Mouse (Mus musculus): ENCODE results near the gene Chd1l.

The Chd1l gene

DNA sequence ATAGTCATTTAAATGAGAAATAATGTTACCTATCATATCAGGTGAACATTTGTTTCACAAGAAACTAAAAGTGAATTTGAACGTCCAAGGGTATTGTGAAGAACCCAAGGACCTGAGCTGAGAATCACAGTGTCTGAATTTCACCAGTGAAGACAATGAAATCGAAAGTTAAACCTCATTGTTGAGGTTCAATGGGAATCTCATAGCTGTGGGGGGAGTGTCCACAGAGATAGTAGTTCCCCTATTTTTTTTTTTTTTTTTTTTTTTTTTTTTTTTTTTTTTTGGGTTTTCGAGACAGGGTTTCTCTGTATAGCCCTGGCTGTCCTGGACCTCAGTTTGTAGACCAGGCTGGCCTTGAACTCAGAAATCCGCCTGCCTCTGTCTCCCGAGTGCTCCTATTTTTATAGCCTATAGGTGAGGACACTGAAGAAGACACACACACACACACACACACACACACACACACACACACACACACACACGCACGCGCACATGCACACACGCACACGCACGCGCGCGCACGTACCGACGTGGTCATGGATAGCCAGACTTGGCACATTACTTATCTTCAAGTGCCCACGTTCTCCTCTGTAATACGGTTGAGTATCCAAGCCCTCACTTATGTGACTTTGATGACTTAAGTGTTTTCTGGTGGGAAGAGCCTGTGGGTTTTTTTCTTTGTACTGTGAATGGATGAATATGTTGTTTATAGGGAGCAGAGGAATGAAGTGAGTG is 7.3 kb upstream of the Chd1l start:
- no peak for DNase-seq

DNA sequence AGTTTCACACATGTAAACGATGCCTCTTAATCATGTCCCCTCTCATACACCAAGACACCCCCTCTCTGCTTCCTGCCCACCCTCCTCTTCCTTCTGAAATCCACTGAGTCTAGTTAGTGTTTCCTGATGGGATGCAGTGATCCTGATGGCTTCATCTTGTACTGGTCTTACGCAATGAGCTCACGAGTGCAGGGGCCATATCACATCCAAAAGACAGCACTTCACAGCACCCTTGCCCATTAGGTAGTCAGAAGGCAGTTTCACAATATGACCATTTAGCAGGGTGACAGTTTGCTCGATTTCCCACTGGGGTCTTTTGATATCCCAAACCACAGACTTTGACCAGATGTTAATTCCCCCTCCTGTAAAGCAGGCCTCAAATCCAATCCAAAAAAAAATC is 5.9 kb upstream of the Chd1l start:
- no peak for DNase-seq

DNA sequence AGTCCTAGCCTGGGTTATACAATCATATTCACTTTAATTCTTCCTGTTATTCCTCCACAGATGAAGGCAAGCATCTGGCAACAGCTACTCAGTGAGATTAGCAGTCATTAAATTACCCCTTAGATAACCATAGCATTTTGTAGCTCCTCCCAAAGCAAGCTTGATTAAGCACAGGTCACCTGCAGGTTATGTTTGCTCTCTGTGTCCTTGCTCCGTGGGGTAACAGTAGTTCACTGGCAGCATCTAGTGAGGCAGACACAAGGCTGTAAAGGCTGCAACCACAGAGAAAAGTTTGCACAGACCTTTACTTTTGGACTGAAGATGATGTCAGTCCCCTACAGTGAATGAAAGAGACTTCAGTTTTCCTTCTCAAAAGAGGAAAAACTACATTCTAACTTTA is 5.2 kb upstream of the Chd1l start:
- no peak for DNase-seq

DNA sequence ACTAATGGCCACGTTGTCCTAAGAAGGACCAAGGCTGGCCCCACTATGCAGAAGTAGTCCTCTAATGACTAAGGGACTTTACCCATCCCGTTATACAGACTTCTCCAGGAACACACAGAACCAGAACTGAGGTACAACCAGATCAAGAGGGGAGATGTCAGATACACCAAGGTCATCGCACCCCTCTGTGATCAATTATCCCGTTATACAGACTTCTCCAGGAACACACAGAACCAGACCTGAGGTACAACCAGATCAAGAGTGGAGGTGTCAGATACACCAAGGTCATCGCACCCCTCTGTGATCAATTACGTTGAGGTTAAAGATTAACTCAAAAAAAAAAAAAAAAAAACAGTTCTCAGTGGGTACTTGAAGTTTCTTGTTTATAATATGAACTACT is 1.0 kb upstream of the Chd1l start:
- no peak for DNase-seq

DNA sequence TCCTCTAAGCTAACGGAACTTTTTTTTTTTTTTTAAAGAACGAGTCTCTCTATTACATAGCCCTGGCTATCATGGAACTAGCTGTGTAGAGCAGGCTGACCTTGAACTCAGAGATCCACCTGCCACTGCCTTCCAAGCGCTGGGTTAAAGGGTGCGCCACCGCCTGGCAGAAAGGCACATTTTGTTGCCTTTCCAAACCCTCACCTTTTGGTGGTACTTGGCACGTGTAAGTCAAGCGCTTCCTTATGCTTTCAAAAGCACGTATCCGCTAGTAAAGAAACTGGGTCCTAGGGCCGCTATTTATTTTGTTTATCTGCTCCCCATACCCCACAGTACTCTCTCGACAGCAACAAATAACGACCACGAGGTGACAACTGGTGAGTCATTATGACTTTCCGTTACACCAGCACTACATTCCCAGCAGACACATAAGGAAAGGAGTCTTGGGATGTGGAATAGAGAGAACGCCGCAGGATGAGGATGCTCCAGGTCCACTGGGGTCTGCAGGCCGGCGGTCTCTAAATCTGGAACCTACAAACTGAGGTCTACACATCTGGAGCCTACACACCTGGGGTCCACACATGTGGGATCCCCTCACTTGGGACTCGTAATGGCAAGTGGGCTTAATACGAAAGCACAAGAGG is 680 bp downstream of the Chd1l start:
- DNase-seq, result peak; percentile 26 to 28

DNA sequence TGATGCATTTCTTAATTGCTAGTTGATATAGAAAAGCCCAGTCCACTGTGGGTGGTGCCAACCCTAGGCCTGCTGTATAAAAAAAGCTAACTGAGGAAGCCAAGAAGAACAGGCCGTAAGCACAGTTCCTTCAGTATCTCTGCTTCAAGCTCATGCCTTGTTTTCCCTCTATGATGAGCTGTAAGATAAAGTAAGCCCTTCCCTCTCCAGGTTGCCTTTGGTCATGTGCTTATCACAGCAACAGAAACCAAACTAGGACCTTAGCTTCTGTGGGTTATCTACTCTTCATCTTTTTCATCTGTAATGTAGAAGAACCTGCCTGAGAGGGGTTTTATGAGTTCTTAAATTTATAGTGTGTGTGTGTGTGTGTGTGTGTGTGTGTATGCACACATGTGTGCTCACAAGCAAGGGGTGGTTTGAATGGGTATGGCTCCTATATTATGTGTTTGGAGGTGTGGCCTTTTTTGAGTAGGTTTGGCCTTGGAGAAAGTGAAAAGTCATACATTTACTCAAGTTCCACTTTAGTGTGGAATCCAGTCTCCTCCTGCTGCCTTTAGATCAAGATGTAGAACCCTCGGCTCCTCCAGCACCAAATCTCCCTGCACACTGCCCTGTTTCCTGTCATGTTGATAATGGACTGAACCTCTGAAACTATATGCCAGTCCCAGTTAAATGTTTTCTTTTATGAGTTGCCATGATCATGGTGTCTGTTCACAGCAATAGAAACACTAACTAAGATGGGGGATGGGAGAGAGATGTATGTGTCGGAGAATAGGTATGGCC is 9.8 kb downstream of the Chd1l start:
- DNase-seq, result no peak

DNA sequence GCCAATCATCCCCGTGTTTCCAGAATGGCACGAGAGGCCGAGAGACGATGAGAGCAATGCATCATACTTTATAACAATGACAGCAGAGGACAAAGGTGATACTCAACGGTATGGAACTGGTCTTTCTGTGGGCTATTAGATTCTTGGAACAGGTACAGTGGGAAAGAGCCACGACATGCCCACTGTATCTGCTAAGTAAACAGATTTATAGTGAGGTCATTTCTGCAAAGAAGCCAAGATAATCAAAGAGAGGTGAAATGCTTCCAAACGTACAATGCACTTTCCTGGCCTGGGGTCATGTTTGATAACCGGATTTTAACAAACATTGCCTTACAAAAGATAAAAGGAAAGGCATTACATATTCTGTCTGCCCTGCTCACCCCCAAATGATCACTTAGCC is 13.2 kb downstream of the Chd1l start:
- DNase-seq, result no peak

DNA sequence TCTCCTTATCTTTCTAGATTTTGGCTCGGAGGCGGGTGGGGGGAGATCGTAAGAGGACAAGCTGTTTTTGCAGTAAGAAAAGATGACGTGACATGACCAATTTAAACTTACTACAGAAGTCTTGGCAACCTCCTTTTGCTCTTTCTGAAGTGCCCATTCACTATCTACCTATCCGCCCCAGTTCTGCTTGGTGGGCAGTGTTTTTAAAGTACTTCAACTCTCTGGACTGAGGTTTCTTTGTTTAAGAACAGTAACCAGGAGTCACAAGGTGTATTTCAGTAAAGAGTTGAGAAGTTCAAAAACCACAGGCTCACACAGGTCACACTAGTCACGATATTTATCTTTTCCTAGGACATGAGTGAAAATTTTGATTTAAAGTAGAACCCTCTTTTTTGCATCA is 14.9 kb downstream of the Chd1l start:
- DNase-seq, result no peak

DNA sequence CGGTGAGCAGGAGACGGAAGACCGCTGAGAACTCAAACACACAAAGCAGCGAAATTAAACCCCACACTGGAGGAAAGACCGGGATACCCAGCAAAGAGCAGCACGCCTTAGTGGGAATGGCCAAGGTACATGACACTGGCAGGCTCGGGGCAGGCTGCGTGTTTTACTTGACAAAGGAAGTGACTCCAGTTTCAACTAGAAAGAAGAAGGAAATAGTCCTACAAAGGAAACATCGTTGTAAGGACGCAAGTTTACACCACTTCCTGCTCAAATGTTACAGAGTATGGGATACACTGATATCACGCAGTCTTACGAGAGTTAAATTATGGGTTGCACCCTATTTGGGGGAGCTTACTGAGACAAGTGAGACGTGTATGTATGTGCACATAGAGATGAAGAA is 15.9 kb downstream of the Chd1l start:
- DNase-seq, result no peak

DNA sequence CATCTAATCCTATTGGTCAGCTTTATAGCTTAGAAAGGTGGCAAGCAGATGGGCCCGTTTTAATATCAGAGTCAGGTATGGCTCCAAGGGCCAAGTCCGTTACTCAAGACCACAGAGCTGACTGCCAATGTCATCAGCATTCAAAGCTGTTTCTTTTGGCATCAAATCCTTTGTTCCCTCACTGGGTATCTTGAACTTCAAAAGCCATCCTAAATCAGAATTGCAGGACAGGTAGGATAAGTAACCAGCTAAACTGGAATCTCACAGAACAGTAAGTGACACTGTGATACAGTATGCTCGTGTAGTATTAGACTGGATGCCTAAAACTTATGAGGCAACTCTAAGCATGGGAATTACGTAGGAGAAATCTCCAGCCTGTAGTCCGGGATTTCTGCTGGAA is 16.9 kb downstream of the Chd1l start:
- no peak for DNase-seq

DNA sequence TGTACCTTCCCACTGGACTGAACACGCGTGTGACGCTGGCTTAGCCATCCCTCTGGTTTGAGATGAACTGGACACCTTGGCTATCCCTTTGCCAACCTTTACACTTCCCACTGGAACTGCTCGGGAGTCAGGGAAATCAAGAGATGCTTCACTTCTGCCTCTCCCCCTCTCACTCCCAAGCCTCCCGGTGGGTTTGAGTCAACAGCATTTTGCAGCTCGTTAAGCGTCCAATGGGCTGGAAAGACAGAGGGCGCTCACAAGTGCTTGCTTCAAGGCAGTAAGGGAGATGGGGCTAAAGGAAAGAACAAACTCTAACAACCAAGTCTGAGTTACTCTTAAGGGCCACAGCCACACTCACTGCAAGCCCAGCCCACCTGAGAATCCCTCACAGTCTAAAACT is 19.3 kb downstream of the Chd1l start:
- no peak for DNase-seq

DNA sequence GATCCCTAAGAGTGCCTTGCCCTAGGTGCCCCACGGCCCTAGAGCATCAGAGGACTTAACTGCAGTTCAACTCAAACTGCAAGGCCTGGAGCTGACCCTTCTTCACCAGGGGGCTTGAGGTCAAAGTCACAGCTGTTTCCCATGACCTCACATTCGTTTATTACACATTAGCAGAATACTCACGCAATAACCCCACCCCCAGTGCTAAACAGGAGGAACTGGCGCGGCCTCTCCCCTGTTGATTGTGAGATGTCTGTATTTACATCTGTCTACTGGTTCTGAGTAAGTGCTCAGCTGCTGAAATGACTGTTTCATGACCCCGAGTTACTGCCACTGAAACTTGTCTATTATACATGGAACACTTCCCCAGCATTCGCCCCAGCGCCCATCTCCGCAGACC is 22.3 kb downstream of the Chd1l start:
- no peak for DNase-seq

DNA sequence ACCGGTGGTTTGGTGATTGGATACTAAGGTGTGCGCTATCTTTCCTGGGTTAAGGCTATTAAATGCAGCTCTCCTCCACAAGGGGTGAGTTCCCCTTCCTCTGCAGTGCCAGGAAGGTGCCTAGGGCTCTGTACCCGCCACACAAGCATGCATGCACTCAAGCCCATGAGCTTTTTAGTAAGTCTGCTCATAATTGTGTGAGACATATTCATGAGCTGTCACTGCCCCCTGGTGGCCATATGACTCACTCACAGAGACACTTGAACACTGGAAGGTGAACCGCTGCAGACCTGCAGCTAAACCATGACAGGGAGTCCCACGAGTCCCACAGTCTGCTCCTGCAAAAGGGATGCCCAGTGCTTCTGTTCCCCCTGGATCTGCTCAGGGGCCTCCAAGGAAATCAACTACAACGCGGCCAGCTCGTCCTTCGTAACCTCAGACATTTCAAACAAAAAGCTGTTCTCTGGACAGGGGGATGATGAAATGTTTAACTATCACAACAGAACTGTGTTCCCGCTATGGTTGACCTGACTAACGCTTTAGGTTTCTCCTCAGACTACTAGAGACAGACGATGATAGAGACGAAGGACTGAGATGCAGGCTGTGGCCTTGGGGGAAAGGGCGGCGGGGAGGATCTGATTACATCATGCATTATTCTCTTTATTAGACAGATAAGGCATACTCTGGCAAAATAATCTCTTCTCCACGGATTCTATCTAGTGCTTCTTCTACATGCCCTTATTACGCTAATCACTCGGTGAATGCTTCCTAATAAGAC is 24.4 kb downstream of the Chd1l start:
- DNase-seq, result peak; percentile 79 to 80

DNA sequence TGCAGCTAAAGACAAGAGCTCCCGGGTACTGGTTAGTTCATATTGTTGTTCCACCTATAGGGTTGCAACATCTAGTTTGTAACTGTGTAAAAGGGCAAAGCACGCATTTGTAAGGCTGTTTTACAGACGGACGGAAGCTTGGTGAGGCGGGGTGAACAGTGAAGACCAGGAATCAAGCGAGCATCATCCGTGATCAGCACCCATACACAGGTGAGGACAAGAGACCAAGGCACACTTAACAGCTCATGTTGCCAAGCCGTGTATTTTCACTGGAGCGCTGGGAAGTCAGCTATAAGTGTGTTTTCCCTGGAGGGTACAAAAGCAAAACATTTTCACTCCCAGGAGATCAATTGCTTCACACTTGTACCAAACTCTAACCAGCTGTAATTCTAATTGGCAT is 36.2 kb downstream of the Chd1l start:
- DNase-seq, result no peak

DNA sequence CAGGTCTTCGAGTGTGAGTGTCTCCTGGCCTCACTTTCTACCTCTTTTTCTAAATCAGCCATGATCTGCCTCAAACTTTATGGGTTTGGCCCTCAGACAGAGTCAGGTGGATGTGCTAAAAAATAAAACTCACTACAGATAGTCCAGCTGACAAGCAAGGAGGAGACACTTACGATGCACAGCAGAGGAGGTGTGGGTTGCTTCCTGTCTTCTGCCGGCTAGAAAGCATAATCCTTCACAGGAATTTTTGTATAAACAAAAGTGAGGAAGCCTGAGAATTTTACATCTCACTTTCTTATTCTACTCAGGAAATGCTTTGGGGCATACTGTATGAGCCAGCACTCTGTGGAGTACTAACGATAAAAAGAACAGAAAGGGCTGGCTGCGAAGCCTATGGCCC is 45.4 kb downstream of the Chd1l start:
- DNase-seq, result no peak

DNA sequence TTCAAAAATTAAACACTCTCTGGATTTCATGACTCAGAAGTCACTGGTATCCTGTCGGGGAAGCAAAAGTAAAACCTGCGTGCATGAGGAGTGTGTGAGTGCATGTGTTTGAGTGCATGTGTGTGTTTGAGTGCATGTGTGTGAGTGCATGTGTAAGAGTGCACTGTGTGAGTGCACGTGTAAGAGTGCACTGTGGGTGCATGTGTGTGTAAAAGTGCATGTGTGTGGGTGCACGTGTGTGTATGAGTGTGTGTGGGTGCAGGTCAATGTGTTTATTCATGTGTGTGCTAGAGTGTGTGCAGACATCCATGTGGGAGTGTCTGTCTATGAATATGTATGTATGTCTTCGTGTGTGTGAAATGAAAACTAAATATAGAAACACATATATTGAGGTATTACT is 51.4 kb downstream of the Chd1l start:
- no peak for DNase-seq

DNA sequence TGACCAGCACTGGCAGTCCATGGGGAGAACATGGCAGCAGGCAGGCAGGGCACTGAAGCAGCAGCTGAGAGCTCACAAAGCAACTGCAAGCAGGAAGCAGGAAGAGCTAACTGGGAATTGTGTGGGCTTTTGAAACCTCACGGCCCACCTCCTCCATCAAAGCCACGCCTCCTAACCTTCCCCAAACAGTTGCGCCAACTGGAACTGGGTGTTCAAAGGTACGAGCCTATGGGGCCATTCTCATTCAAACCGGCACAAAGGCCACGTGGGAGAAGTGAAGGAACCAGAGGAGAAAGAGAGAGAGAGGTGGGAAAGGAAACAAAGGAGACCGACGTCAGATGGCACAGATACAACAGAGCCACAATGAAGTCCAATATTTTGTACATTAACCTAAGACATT is 63.8 kb downstream of the Chd1l start:
- no peak for DNase-seq

DNA sequence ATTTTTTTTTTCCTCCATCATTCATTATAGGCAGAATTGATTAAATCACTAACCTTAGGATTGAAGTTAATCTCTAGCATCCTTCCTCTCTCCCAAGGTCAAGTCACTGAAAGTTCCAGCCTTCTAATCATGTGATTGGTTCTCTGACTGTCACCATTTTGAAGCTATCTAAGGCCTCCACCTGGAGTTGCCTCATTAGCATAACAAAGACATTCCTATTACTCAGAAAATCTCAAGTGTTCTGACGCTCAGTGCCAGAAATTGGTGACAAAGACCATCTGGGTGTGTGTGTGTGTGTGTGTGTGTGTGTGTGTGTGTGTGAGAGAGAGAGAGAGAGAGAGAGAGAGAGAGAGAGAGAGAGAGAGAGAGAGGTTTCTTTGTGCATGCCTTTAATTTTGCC is 69.8 kb downstream of the Chd1l start:
- no peak for DNase-seq

DNA sequence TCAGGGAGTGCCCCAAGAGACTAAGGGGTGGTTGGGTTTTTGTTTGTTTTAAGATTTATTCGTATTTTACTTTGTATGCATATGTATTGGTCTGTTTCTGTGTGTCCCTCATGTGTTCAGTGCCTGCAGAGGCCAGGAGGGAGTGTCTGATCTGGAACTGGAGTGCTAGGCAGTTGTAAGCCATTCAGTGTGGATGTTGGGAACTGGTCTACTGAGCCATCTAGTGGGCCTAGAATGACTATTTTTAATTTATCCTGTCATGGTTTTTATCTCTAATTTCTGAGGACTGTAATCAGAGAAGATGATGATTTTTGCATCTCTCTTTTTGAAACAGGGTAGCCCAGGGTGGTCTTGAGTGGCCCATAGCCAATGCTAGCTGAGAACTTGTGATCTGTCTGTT is 71.4 kb downstream of the Chd1l start:
- DNase-seq, result no peak

DNA sequence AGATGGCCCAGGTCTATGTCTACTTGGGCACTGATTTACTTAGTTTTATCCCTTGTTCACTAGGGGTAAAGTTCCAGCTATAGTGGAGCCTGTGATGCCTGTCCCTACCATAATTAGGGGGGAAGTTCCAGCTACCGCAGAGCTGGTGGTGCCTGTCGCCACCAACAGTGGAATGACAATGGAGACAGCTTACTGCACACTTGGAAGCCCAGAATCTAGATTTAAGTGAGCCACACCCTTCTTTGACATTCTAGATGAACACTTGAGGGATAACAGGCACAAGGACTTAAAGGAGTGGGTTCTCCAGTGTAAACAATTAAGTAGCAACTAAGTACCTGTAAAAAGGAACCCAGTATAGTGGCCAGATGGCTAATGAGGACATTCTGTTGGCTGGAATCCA is 73.0 kb downstream of the Chd1l start:
- no peak for DNase-seq

DNA sequence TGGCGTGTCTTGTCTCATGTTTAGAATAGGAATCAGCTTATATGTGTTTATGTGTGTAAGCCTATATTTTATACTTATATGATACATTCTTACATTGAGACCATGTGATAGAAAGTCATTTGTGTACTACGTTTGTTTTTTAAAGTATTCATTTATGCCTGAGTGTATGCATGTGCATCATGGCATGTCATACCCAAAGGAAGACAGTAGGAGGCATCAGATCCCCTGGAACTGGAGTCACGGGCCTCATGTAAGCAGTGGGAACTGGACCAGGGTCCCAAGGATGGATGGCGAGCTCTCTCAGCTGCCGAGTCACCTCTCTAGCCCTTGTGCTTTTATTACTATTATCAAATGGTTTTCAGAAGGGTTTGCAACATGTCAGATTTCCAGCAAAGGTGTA is 74.3 kb downstream of the Chd1l start:
- no peak for DNase-seq

DNA sequence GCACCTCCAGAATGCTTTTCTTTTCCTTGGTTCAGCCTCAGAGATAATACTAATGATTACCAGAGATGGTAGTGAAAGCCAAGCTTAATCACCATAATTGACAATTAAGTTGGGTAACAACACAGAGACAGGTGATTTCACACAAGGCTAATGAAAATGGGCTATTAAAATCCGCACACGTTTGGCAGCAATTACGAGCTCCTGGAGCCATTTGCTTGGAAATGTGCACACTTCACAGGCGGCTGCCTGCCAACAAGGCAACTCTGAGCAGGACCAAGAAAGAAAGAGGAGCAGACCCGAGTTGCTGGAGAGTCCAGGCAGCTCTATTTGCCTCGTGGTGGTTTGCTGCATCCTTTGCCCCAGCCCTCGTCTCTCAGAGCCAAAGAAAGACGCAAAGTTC is 84.5 kb downstream of the Chd1l start:
- no peak for DNase-seq

DNA sequence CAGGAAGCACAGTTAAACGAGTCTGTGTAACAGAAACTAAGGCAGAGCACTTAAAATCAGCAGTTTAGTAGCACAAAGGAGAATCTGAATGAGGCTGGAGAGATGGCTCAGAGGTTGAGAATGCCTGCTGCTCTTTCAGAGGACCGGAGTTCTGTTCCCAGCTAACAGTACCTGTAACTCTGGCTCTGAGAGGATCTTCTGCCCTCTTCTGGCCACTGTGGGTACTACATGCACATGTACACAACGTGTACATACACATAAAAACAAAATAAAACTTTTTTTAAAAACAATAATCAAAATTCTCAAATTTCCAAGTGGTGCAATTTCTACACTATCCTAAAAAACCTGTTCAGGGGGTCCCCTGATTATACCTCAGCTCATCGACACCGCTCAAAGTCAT is 85.2 kb downstream of the Chd1l start:
- peak in 1 of 2 experiments; percentile 5 for DNase-seq
